Mouse (Mus musculus) forebrain, postnatal 0 days (tissue): ENCODE data around the gene Gab2. TPM values are rescaled to one million over a fixed set of nuclear protein-coding genes. Genes with fewer than 3 reads are reported as not detected.

ENCODE experiments used
- ATAC-seq: fragments of 200-750 bp; cut with Nextera tagmentation; 2 replicates; pipeline ENCODE4 v1.8.0; 2017; ENCODE audit warnings: mild to moderate bottlenecking, moderate library complexity
- DNase-seq: peaks from one replicate; pipeline ENCODE4 v3.0.0-alpha.2; 2015
- H3K27ac ChIP-seq: fragments of 300-500 bp; sonication (generic); 2 replicates; pipeline ENCODE4 v1.5.1; 2014; ENCODE audit warnings: low read depth, mild to moderate bottlenecking, antibody characterized with exemption, low read length, moderate library complexity, mixed read lengths
- H3K27me3 ChIP-seq: fragments of 300-500 bp; sonication (generic); 2 replicates; pipeline ENCODE4 v1.6.1; 2014; ENCODE audit warnings: mild to moderate bottlenecking, low read length, mixed read lengths; ENCODE audit not compliant: insufficient read depth
- H3K36me3 ChIP-seq: fragments of 300-500 bp; sonication (generic); 2 replicates; pipeline ENCODE4 v1.6.1; 2014; ENCODE audit warnings: mild to moderate bottlenecking, moderate library complexity; ENCODE audit not compliant: insufficient read depth
- H3K4me1 ChIP-seq: fragments of 300-500 bp; sonication (generic); 2 replicates; pipeline ENCODE4 v1.6.1; 2014; ENCODE audit warnings: antibody characterized with exemption; ENCODE audit not compliant: insufficient read depth
- H3K4me2 ChIP-seq: fragments of 300-500 bp; sonication (generic); 2 replicates; pipeline ENCODE4 v1.6.1; 2014; ENCODE audit warnings: low read depth, mild to moderate bottlenecking, moderate library complexity
- H3K4me3 ChIP-seq: fragments of 300-500 bp; sonication (generic); 2 replicates; pipeline ENCODE4 v1.5.1; 2014; ENCODE audit warnings: low read depth, low read length, mixed read lengths
- H3K9ac ChIP-seq: fragments of 300-500 bp; sonication (generic); 2 replicates; pipeline ENCODE4 v1.6.1; 2014; ENCODE audit warnings: mild to moderate bottlenecking
- H3K9me3 ChIP-seq: fragments of 300-500 bp; sonication (generic); 2 replicates; pipeline ENCODE4 v1.6.1; 2016; ENCODE audit warnings: low read length
- CTCF ChIP-seq: sonication (generic); IDR thresholded peaks from 2 replicates; pipeline ENCODE4 v1.5.1; 2016; ENCODE audit warnings: antibody characterized with exemption, control low read depth, low read depth
- WGBS: fragments of 180-500 bp; shearing (Covaris S2); extraction: QIAGEN DNeasy Blood & Tissue Kit; methylation state at CpG from one replicate; pipeline ENCODE4 v1.1.7; 2014; 5-methylcytosine and 5-hydroxymethylcytosine counted together
- polyA plus RNA-seq: library from polyadenylated mRNA; unstranded; fragments of >200 nt; fragmentation: Nextera tagmentation; extraction: Ambion mirVana; gene quantifications from 2 replicates; pipeline ENCODE4 v1.2.1, GENCODE M21; 2015
- total RNA-seq: library from RNA; depleted of rRNA; stranded (reverse); fragments of >200 nt; gene quantifications from 2 replicates; pipeline ENCODE4 v1.2.3, GENCODE M21; 2014

The Gab2 gene
- total and polyA plus RNA-seq, 2 experiments from 2014 or later, result 14.0 to 27.0 TPM

GRCm38 (mm10) chr7:97348836-97349235, 267.4 kb downstream of the Gab2 start:
- no peaks in the 10 kb centered on the region for H3K27me3 ChIP-seq
- H3K4me2 ChIP-seq, result no peak overlapping the region
- 88% methylated on average over 5 of the region's 5 CpGs for WGBS
- H3K4me1 ChIP-seq, result peaks cover 16% of the 10 kb centered on the region; the same call in 1 of the 2 replicates
- H3K9me3 ChIP-seq, result no peaks in the 10 kb centered on the region
- H3K9ac ChIP-seq, result no peak overlapping the region
- DNase-seq (no peak), ATAC-seq (no peak)
- no peak for TF ChIP-seq CTCF
- H3K27ac ChIP-seq, result no peak overlapping the region
- no peak overlapping the region for H3K4me3 ChIP-seq
- H3K36me3 ChIP-seq, result no peaks in the 10 kb centered on the region

DNA sequence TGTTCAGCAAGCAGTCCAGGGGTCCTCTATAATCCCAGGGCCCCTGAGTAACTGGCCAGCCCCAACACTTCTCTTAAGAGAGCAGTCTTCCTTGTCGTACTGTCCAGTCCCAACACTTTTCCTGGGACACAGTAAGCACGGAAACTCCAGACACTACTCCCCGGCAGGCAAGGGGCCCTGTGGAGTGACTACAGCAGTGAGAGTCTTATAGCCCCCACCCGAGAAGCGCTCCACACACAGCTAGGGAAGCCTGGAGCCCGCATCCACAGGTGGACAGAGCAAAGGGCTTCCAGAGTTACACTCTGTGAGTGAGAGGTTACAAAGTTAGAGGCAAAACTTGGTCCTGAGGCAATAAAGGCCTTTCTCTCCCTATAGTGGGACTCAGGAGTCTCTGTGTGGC, 268.1 kb downstream of the Gab2 start:
- no peaks in the 10 kb centered on the region for H3K9me3 ChIP-seq
- no peaks in the 10 kb centered on the region for H3K36me3 ChIP-seq
- no peak overlapping the region for H3K27ac ChIP-seq
- peaks cover 16% of the 10 kb centered on the region; the same call in 1 of the 2 replicates for H3K4me1 ChIP-seq
- 86% methylated on average over 6 of the region's 6 CpGs for WGBS
- H3K4me3 ChIP-seq, result no peak overlapping the region
- TF ChIP-seq CTCF, result no peak
- no peaks in the 10 kb centered on the region for H3K27me3 ChIP-seq
- DNase-seq, result no peak
- no peak overlapping the region for H3K9ac ChIP-seq
- no peak overlapping the region for H3K4me2 ChIP-seq
- no peak for ATAC-seq

DNA sequence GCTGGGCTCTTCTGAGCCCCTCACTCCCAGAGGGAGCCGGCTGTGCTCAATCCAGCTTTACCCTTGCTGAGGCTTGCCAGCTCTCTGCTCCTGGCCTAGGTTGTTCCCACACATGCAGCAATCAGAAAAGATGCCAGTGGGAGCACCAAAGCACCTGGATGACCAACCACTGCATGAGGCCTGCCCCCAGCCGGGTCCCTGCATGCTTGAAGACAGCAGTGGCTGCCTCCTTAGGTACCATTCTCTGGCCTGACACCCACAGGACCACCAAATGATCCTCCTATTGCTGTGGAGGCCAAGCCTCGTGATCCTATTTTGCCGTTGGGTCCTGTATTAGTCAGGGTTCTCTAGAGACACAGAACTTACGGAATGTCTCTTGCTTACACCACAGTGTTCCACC, 269.5 kb downstream of the Gab2 start:
- Histone ChIP-seq H3K27me3 (no peaks in the 10 kb centered on the region), H3K9ac (no peak overlapping the region), H3K4me2 (no peak overlapping the region), H3K36me3 (no peaks in the 10 kb centered on the region), H3K27ac (no peak overlapping the region), H3K9me3 (no peaks in the 10 kb centered on the region), H3K4me3 (no peak overlapping the region), H3K4me1 (0 out of 2 replicates have a peak, but pooled peaks cover 2% of the 10 kb centered on the region)
- no peak for TF ChIP-seq CTCF
- DNase-seq, result no peak
- 91% methylated on average over 5 of the region's 5 CpGs for WGBS
- ATAC-seq, result no peak

GRCm38 (mm10) chr7:97351792-97352513, 270.6 kb downstream of the Gab2 start:
- Histone ChIP-seq H3K4me1 (no peaks in the 10 kb centered on the region), H3K27me3 (no peaks in the 10 kb centered on the region), H3K4me2 (no peak overlapping the region), H3K9ac (no peak overlapping the region), H3K36me3 (no peaks in the 10 kb centered on the region), H3K4me3 (no peak overlapping the region), H3K9me3 (no peaks in the 10 kb centered on the region), H3K27ac (no peak overlapping the region)
- peak; percentile 23; the same call in 1 of the 2 replicates for ATAC-seq
- DNase-seq, result no peak
- TF ChIP-seq CTCF, result no peak
- 79% methylated on average over 11 of the region's 11 CpGs for WGBS

- TF ChIP-seq CTCF, result no peak
- Histone ChIP-seq H3K27ac (no peak overlapping the region), H3K36me3 (no peaks in the 10 kb centered on the region), H3K9me3 (no peaks in the 10 kb centered on the region), H3K4me1 (no peaks in the 10 kb centered on the region), H3K27me3 (no peaks in the 10 kb centered on the region), H3K4me2 (no peak overlapping the region), H3K4me3 (no peak overlapping the region), H3K9ac (no peak overlapping the region)
- 90% methylated on average over 6 of the region's 6 CpGs for WGBS
- no peak for ATAC-seq
- DNase-seq, result no peak
These were observed 272.0 kb downstream of the Gab2 start for GRCm38 (mm10) chr7:97353356-97353755.

- no peak for TF ChIP-seq CTCF
- no peak overlapping the region for H3K27ac ChIP-seq
- H3K4me1 ChIP-seq, result no peaks in the 10 kb centered on the region
- ATAC-seq (no peak), DNase-seq (no peak)
- no peak overlapping the region for H3K4me2 ChIP-seq
- no peaks in the 10 kb centered on the region for H3K36me3 ChIP-seq
- no peaks in the 10 kb centered on the region for H3K9me3 ChIP-seq
- WGBS, result 45% methylated on average over 13 of the region's 13 CpGs
- no peaks in the 10 kb centered on the region for H3K27me3 ChIP-seq
- no peak overlapping the region for H3K9ac ChIP-seq
- H3K4me3 ChIP-seq, result no peak overlapping the region
These were observed 273.9 kb downstream of the Gab2 start for GRCm38 (mm10) chr7:97355068-97355841.

GRCm38 (mm10) chr7:97356253-97356652, 274.9 kb downstream of the Gab2 start:
- Histone ChIP-seq H3K4me2 (no peak overlapping the region), H3K27me3 (no peaks in the 10 kb centered on the region), H3K36me3 (no peaks in the 10 kb centered on the region), H3K9ac (no peak overlapping the region), H3K9me3 (no peaks in the 10 kb centered on the region), H3K4me3 (no peak overlapping the region), H3K27ac (no peak overlapping the region), H3K4me1 (no peaks in the 10 kb centered on the region)
- TF ChIP-seq CTCF, result no peak
- DNase-seq, result no peak
- no peak for ATAC-seq
- WGBS, result 60% methylated on average over 5 of the region's 5 CpGs
